Mouse (Mus musculus) embryonic facial prominence, embryonic 12.5 days (tissue): ENCODE measurements around the gene B3galnt2. TPM values are rescaled to one million over a fixed set of nuclear protein-coding genes. Genes with fewer than 3 reads are reported as not detected.

Source experiments
- ATAC-seq: fragments of 200-750 bp; cut with Nextera tagmentation; 2 replicates; pipeline ENCODE4 v1.8.0; 2017; ENCODE audit not compliant: insufficient number of reproducible peaks, insufficient read depth, low FRiP score, low TSS enrichment
- H3K27ac ChIP-seq: fragments of 300-500 bp; sonication (generic); 2 replicates; pipeline ENCODE4 v1.5.1; 2016; ENCODE audit warnings: mild to moderate bottlenecking
- H3K27me3 ChIP-seq: fragments of 300-500 bp; sonication (generic); 2 replicates; pipeline ENCODE4 v1.6.1; 2016; ENCODE audit warnings: mild to moderate bottlenecking, moderate library complexity
- H3K36me3 ChIP-seq: fragments of 300-500 bp; sonication (generic); 2 replicates; pipeline ENCODE4 v1.6.1; 2016; ENCODE audit warnings: mild to moderate bottlenecking
- H3K4me1 ChIP-seq: fragments of 300-500 bp; sonication (generic); 2 replicates; pipeline ENCODE4 v1.6.1; 2016
- H3K4me2 ChIP-seq: fragments of 300-500 bp; sonication (generic); replicated peaks from 2 replicates; pipeline ENCODE4 v1.6.1; 2016; ENCODE audit warnings: mild to moderate bottlenecking, moderate library complexity
- H3K4me3 ChIP-seq: fragments of 300-500 bp; sonication (generic); 2 replicates; pipeline ENCODE4 v1.5.1; 2016; ENCODE audit warnings: mild to moderate bottlenecking
- H3K9ac ChIP-seq: fragments of 300-500 bp; sonication (generic); 2 replicates; pipeline ENCODE4 v1.6.1; 2016; ENCODE audit warnings: mild to moderate bottlenecking, moderate library complexity
- H3K9me3 ChIP-seq: fragments of 300-500 bp; sonication (generic); 2 replicates; pipeline ENCODE4 v1.6.1; 2016; ENCODE audit warnings: mild to moderate bottlenecking, moderate library complexity
- WGBS: fragments of 180-500 bp; shearing (Covaris S2); methylation state at CpG from one replicate; pipeline ENCODE4 v1.1.7; 2016; 5-methylcytosine and 5-hydroxymethylcytosine counted together
- polyA plus RNA-seq: library from polyadenylated mRNA; unstranded; fragments of >200 nt; fragmentation: Nextera tagmentation; extraction: Ambion mirVana; gene quantifications from 2 replicates; pipeline ENCODE4 v1.2.1, GENCODE M21; 2016

B3galnt2 gene
- 44.7 and 45.6 TPM in 2 replicates for polyA plus RNA-seq

GRCm38 (mm10) chr13:13953874-13954832 is at the start of gene B3galnt2:
TSS of gene B3galnt2 (plus strand) at chr13:13954469.
- peak within 1 kb of the TSS; percentile 88 for H3K4me3 ChIP-seq
- ATAC-seq: peak; percentile 100
- peak within 1 kb of the TSS; percentile 88 for H3K27ac ChIP-seq
- under 1% methylated on average over 78 of the region's 78 CpGs for WGBS
- H3K4me1 ChIP-seq: peaks cover 4% of the 10 kb centered on the region
- peak within 1 kb of the TSS; percentile 68 for H3K4me2 ChIP-seq
- H3K27me3 ChIP-seq: no peaks in the 10 kb centered on the region
- peak within 1 kb of the TSS; percentile 86 for H3K9ac ChIP-seq
- H3K36me3 ChIP-seq: no peaks in the 10 kb centered on the region
- no peaks in the 10 kb centered on the region for H3K9me3 ChIP-seq

GRCm38 (mm10) chr13:13911341-13911740 is 42.9 kb upstream of the B3galnt2 start:
- Histone ChIP-seq H3K4me3 (no peak overlapping the region), H3K9ac (no peak overlapping the region)

GRCm38 (mm10) chr13:13919396-13919795 is 34.9 kb upstream of the B3galnt2 start:
- ATAC-seq: no peak
- WGBS: 94% methylated on average over 3 of the region's 3 CpGs

More at GRCm38 (mm10) chr13:13911341-13911740, 42.9 kb upstream of the B3galnt2 start:
- H3K9me3 ChIP-seq: no peaks in the 10 kb centered on the region
- H3K27ac ChIP-seq: no peak overlapping the region
- H3K27me3 ChIP-seq: no peaks in the 10 kb centered on the region
- no peaks in the 10 kb centered on the region for H3K36me3 ChIP-seq
- H3K4me1 ChIP-seq: no peaks in the 10 kb centered on the region
- WGBS: 47% methylated on average over 2 of the region's 2 CpGs
- no peak for ATAC-seq
- H3K4me2 ChIP-seq: no peak overlapping the region

GRCm38 (mm10) chr13:13922526-13922925 is 31.7 kb upstream of the B3galnt2 start:
- Histone ChIP-seq H3K4me3 (no peak overlapping the region), H3K9ac (no peak overlapping the region), H3K9me3 (no peaks in the 10 kb centered on the region), H3K4me2 (no peak overlapping the region), H3K36me3 (no peaks in the 10 kb centered on the region), H3K27ac (no peak overlapping the region), H3K27me3 (no peaks in the 10 kb centered on the region), H3K4me1 (no peaks in the 10 kb centered on the region)
- no peak for ATAC-seq

More at GRCm38 (mm10) chr13:13919396-13919795, 34.9 kb upstream of the B3galnt2 start:
- Histone ChIP-seq H3K36me3 (no peaks in the 10 kb centered on the region), H3K4me2 (no peak overlapping the region), H3K9ac (no peak overlapping the region), H3K4me3 (no peak overlapping the region), H3K27ac (no peak overlapping the region), H3K27me3 (no peaks in the 10 kb centered on the region), H3K4me1 (no peaks in the 10 kb centered on the region), H3K9me3 (no peaks in the 10 kb centered on the region)

- H3K9ac ChIP-seq: no peak overlapping the region
- 82% methylated on average over 2 of the region's 2 CpGs for WGBS
- no peaks in the 10 kb centered on the region for H3K4me1 ChIP-seq
- ATAC-seq: no peak
- H3K4me2 ChIP-seq: no peak overlapping the region
- H3K36me3 ChIP-seq: no peaks in the 10 kb centered on the region
- no peak overlapping the region for H3K4me3 ChIP-seq
- H3K9me3 ChIP-seq: no peaks in the 10 kb centered on the region
- no peak overlapping the region for H3K27ac ChIP-seq
- H3K27me3 ChIP-seq: no peaks in the 10 kb centered on the region
These were observed 24.3 kb upstream of the B3galnt2 start for GRCm38 (mm10) chr13:13929982-13930381.

GRCm38 (mm10) chr13:13954931-13955330 is 662 bp downstream of the B3galnt2 start:
- peak overlapping the region; percentile 88 for H3K4me3 ChIP-seq
- H3K36me3 ChIP-seq: no peaks in the 10 kb centered on the region
- H3K27me3 ChIP-seq: no peaks in the 10 kb centered on the region
- H3K9ac ChIP-seq: peak overlapping the region; percentile 86
- H3K4me2 ChIP-seq: peak overlapping the region; percentile 68
- under 1% methylated on average over 29 of the region's 29 CpGs for whole genome bisulfite sequencing
- H3K9me3 ChIP-seq: no peaks in the 10 kb centered on the region
- peaks cover 4% of the 10 kb centered on the region for H3K4me1 ChIP-seq
- ATAC-seq: peak; percentile 22
- peak overlapping the region; percentile 72 for H3K27ac ChIP-seq

- H3K4me1 ChIP-seq: peaks cover 4% of the 10 kb centered on the region
- H3K9ac ChIP-seq: no peak overlapping the region
- whole genome bisulfite sequencing: 86% methylated on average over 4 of the region's 4 CpGs
- no peak overlapping the region for H3K4me2 ChIP-seq
- H3K4me3 ChIP-seq: no peak overlapping the region
- no peaks in the 10 kb centered on the region for H3K9me3 ChIP-seq
- no peaks in the 10 kb centered on the region for H3K27me3 ChIP-seq
- ATAC-seq: no peak
- H3K27ac ChIP-seq: no peak overlapping the region
- H3K36me3 ChIP-seq: no peaks in the 10 kb centered on the region
These were observed 2.4 kb downstream of the B3galnt2 start for GRCm38 (mm10) chr13:13956686-13957085.

GRCm38 (mm10) chr13:13960211-13960610 is 5.9 kb downstream of the B3galnt2 start:
- 91% methylated on average over 4 of the region's 4 CpGs for WGBS

GRCm38 (mm10) chr13:13961046-13961445 is 6.8 kb downstream of the B3galnt2 start:
- H3K9me3 ChIP-seq: no peaks in the 10 kb centered on the region
- no peak overlapping the region for H3K9ac ChIP-seq
- no peak overlapping the region for H3K4me3 ChIP-seq
- no peak overlapping the region for H3K4me2 ChIP-seq
- H3K27ac ChIP-seq: no peak overlapping the region
- H3K36me3 ChIP-seq: no peaks in the 10 kb centered on the region
- WGBS: 87% methylated on average over 4 of the region's 4 CpGs
- no peaks in the 10 kb centered on the region for H3K27me3 ChIP-seq
- no peak for ATAC-seq
- H3K4me1 ChIP-seq: no peaks in the 10 kb centered on the region

More at GRCm38 (mm10) chr13:13960211-13960610, 5.9 kb downstream of the B3galnt2 start:
- H3K9me3 ChIP-seq: no peaks in the 10 kb centered on the region
- no peak for ATAC-seq
- peaks cover 4% of the 10 kb centered on the region for H3K4me1 ChIP-seq
- no peaks in the 10 kb centered on the region for H3K36me3 ChIP-seq
- no peak overlapping the region for H3K27ac ChIP-seq
- no peak overlapping the region for H3K9ac ChIP-seq
- no peaks in the 10 kb centered on the region for H3K27me3 ChIP-seq
- H3K4me3 ChIP-seq: no peak overlapping the region
- no peak overlapping the region for H3K4me2 ChIP-seq

- ATAC-seq: no peak
- H3K27me3 ChIP-seq: no peaks in the 10 kb centered on the region
- H3K4me3 ChIP-seq: no peak overlapping the region
- no peaks in the 10 kb centered on the region for H3K9me3 ChIP-seq
- 71% methylated on average over 19 of the region's 19 CpGs for WGBS
- no peak overlapping the region for H3K27ac ChIP-seq
- no peak overlapping the region for H3K9ac ChIP-seq
- no peaks in the 10 kb centered on the region for H3K4me1 ChIP-seq
- H3K36me3 ChIP-seq: peaks cover 7% of the 10 kb centered on the region; the same call in 1 of the 2 replicates
- no peak overlapping the region for H3K4me2 ChIP-seq
These were observed 11.2 kb downstream of the B3galnt2 start for GRCm38 (mm10) chr13:13965388-13965964.

GRCm38 (mm10) chr13:13966172-13966571 is 11.9 kb downstream of the B3galnt2 start:
- Histone ChIP-seq H3K27ac (no peak overlapping the region), H3K36me3 (peaks cover 7% of the 10 kb centered on the region; the same call in 1 of the 2 replicates), H3K4me1 (no peaks in the 10 kb centered on the region), H3K27me3 (no peaks in the 10 kb centered on the region), H3K4me2 (no peak overlapping the region), H3K4me3 (no peak overlapping the region), H3K9me3 (no peaks in the 10 kb centered on the region), H3K9ac (no peak overlapping the region)
- 84% methylated on average over 4 of the region's 4 CpGs for WGBS
- no peak for ATAC-seq
